Mouse (Mus musculus) cerebellum, adult 2 months (tissue): ENCODE results near the gene Msi2. TPM values are rescaled to one million over a fixed set of nuclear protein-coding genes. Genes with fewer than 3 reads are reported as not detected.

Experiments
- DNase-seq, 2 experiments: peaks; one replicate each; pipeline ENCODE4 v3.0.0; 2021
- H3K27ac ChIP-seq: fragments of 200-500 bp; 2 replicates; pipeline ENCODE4 v1.5.1; 2012; ENCODE audit warnings: low read length, control low read depth, inconsistent platforms; ENCODE audit not compliant: insufficient read depth
- H3K27me3 ChIP-seq: fragments of 200-500 bp; 2 replicates; pipeline ENCODE4 v1.6.1; 2012; ENCODE audit warnings: inconsistent platforms, mild to moderate bottlenecking, low read length, moderate library complexity; ENCODE audit not compliant: control insufficient read depth, insufficient read depth
- H3K4me1 ChIP-seq: fragments of 200-500 bp; 2 replicates; pipeline ENCODE4 v1.6.1; 2011; ENCODE audit warnings: low read length; ENCODE audit not compliant: control insufficient read depth, insufficient read depth
- H3K4me3 ChIP-seq: fragments of 200-500 bp; replicated peaks from 2 replicates; pipeline ENCODE3; 2011; ENCODE audit warnings: mild to moderate bottlenecking, low read depth, low read length, control low read depth; ENCODE audit not compliant: insufficient read depth
- CTCF ChIP-seq: fragments of 200-500 bp; IDR thresholded peaks from 2 replicates; pipeline ENCODE4 v1.5.1; 2011; ENCODE audit warnings: low read depth, mild to moderate bottlenecking, control low read depth, low read length, moderate library complexity, borderline replicate concordance; ENCODE audit not compliant: insufficient read depth
- POLR2A ChIP-seq: fragments of 200-500 bp; IDR thresholded peaks from 2 replicates; pipeline ENCODE4 v1.6.1; 2011; ENCODE audit warnings: low read length, control low read depth, borderline replicate concordance; ENCODE audit not compliant: insufficient read depth
- WGBS: fragments of 180-500 bp; shearing (Covaris S2); methylation state at CpG from one replicate; pipeline ENCODE4 v1.1.7; 2018; 5-methylcytosine and 5-hydroxymethylcytosine counted together
- polyA plus RNA-seq: library from polyadenylated mRNA; depleted of rRNA; stranded (reverse); fragments of >200 nt; gene quantifications from 2 replicates; pipeline ENCODE4 v1.2.3, GENCODE M21; 2012

The Msi2 gene
- polyA plus RNA-seq, 1 experiment, result 87.3 TPM

DNA sequence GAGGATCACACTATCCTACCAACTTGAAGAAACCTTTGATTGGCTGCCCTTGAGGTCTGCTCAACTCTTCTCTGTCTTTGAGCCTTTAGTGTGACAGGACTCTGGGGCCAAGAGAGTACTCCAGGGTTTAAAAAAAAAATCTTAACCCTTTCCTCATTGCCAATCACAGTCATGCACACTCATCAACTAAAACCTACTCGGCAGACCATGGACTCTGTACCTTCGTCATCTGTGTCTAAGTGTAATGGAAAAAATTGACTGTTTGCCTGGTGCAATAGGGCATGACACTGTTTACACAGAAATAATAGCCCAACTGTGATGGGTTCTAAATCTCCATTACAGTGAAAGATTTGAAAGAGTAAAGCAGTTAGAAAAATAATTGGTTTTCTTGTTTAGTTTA, 186.3 kb downstream of the Msi2 start:
- WGBS, result 82% methylated on average over 2 of the region's 2 CpGs
- Histone ChIP-seq H3K4me3 (no peak overlapping the region), H3K27me3 (no peaks in the 10 kb centered on the region), H3K27ac (no peak overlapping the region), H3K4me1 (peaks cover 6% of the 10 kb centered on the region; the same call in 1 of the 2 replicates)
- DNase-seq, result no peak
- no peak for TF ChIP-seq CTCF
- TF ChIP-seq POLR2A, result no peak

DNA sequence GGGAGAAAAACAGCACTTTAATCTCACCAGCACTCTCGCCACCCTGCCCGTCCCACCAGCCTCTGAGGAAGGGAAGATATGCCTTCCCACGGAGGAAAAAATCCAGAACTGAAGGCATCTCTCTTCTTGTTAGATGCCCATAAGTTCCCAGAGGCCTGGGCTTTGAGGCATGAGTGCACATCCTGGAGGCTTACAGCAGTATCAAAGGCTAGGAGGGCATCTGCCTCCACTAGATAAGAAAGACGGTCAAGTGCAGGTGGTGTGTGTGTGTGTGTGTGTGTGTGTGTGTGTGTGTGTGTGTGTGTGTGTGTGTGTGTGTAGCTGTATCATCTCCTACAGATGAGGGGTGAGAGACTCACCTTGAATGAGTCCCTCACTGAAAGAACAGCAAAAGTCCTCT, 188.3 kb downstream of the Msi2 start:
- TF ChIP-seq CTCF (no peak), POLR2A (no peak)
- DNase-seq, result no peak
- no peak overlapping the region for H3K27ac ChIP-seq
- H3K27me3 ChIP-seq, result no peaks in the 10 kb centered on the region
- 86% methylated on average over 4 of the region's 4 CpGs for WGBS
- H3K4me3 ChIP-seq, result no peak overlapping the region
- peaks cover 5% of the 10 kb centered on the region; the same call in 1 of the 2 replicates for H3K4me1 ChIP-seq

DNA sequence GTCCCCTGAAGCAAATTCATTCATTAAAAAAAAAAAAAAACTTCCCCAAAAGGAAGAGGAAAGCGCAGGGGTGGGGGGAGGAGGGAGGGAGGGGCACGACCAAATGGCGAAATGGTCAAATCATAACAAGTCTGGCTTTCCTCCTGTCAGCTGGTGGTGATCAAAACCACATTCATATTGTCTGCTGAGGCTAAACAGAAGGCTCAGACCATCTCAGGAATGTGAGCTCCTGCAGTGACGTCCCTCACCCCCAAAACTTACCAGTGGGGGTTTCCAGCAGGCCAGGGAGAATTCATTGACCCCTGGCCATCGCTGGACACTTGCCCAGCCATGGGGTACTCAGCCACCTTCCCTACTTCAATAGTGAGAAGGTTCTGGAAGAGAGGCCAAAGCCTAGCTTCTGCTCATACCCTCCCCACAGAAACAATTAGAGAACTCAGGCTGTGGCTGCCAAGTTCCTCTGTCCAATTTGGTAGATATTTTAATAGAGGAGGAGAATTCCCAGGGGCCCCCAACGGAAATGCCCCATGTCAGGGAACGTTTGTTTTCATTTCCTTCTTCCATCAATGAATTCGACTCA, 189.7 kb downstream of the Msi2 start:
- Histone ChIP-seq H3K4me3 (no peak overlapping the region), H3K27ac (no peak overlapping the region), H3K27me3 (no peaks in the 10 kb centered on the region), H3K4me1 (peaks cover 12% of the 10 kb centered on the region)
- TF ChIP-seq POLR2A, result no peak
- no peak for TF ChIP-seq CTCF
- no peak for DNase-seq
- 51% methylated on average over 8 of the region's 8 CpGs for WGBS

DNA sequence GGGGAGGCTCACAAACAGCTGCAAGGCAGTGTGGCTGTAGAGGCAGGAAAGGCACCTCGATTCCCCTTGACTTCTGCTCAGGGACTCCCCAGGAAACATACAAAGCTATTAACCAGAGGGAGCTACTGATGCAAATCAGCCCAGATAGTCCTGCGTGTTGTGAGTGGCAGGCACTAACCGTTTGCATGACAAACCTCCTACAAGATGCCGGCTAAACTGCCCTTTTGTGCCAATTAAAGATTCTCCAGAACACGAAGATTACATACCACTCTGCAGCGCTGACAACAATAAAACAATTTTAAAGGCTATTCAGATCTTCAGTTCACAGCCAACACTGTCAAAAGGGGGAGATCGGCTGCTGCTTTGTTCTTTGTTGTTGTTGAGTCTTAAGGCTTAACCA, 191.6 kb downstream of the Msi2 start:
- peaks cover 21% of the 10 kb centered on the region for H3K4me1 ChIP-seq
- H3K27me3 ChIP-seq, result no peaks in the 10 kb centered on the region
- TF ChIP-seq POLR2A, result no peak
- TF ChIP-seq CTCF, result no peak
- WGBS, result 60% methylated on average over 7 of the region's 7 CpGs
- DNase-seq, result no peak
- no peak overlapping the region for H3K27ac ChIP-seq
- no peak overlapping the region for H3K4me3 ChIP-seq

DNA sequence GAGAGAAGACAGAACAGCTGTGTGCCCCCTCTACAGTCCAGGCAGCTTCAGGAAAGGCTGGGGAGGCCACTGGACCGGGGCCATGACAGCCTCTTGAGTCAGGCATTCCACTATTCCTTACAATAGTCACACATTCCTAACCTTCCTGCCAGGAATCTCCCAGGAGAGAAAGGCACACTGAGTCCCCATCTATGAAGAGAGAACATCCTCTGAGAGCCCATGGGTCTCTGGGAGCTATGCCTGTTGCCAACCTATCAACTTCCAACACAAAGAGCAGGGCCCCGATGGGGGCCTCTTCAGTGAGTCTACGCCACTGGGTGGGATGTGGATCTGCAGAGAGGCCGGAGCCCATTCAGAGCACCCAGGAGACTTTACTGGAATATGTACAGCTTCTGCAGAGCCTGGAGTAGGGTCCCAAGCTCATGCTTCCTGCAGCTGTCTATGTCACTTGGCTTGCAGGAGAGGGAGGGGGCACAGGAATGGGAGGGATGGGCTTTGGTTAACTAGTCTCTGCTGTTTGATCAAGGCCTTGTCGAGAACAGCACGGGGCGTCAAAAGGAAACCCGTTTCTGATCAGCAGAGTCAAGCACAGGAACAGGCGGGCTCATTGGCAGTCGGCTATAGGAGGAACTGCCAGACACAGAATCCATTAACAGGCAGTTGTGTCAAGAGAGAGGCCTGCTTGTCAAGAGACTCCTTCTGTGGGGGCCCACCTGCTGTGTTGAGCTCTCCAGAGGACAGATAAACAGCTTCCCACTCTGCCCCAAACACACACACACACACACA, 193.3 kb downstream of the Msi2 start:
- Histone ChIP-seq H3K4me3 (no peak overlapping the region), H3K27me3 (no peaks in the 10 kb centered on the region), H3K4me1 (peaks cover 21% of the 10 kb centered on the region), H3K27ac (no peak overlapping the region)
- TF ChIP-seq POLR2A, result no peak
- TF ChIP-seq CTCF, result no peak
- DNase-seq, result no peak
- 56% methylated on average over 10 of the region's 10 CpGs for WGBS

DNA sequence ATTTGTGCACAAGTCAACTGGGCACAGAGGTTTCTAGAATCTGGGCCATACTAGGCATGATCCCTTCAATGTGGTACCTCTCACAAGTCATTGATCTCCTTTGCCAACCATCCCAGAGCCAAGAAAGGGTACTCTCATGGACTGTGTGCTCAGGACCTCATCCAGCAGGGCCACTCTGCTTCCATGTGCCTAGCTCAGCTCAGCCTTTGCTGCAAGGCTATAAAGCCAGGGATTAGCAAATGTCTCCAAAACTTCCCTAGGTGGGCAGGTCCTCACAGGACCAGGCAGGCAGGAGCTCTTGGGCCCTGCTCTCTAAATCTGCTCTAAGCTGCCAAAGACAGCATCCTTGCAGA, 193.9 kb downstream of the Msi2 start:
- Histone ChIP-seq H3K27me3 (no peaks in the 10 kb centered on the region), H3K27ac (peak overlapping the region; percentile 52), H3K4me1 (peaks cover 21% of the 10 kb centered on the region), H3K4me3 (no peak overlapping the region)
- no peak for TF ChIP-seq POLR2A
- no peak for TF ChIP-seq CTCF
- DNase-seq, result no peak

DNA sequence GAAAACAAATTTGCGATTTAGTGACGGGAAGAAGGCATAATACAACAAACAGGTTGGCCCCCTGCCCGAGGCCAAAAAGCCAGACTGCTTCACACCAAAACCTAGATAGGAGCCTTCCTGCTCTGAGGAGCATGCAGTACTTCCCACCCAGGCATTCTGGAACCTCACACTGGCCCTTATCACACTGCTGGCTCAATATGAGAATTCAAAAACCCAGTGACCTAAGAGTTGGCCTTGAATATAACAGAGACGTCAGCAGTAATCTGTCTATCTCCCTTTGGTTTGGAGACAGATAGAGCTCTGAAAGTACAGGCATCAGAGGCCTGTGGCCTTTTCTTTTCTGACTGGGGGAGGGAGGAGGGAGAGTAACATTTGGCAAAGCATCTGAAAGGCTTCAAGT, 194.4 kb downstream of the Msi2 start:
- DNase-seq, result no peak
- H3K4me1 ChIP-seq, result peaks cover 18% of the 10 kb centered on the region
- TF ChIP-seq CTCF, result no peak
- TF ChIP-seq POLR2A, result no peak
- H3K27me3 ChIP-seq, result no peaks in the 10 kb centered on the region
- no peak overlapping the region for H3K4me3 ChIP-seq
- WGBS, result 21% methylated on average over 4 of the region's 4 CpGs
- 0 out of 2 replicates have a peak overlapping the region, but pooled peaks have one; percentile 25 for H3K27ac ChIP-seq

DNA sequence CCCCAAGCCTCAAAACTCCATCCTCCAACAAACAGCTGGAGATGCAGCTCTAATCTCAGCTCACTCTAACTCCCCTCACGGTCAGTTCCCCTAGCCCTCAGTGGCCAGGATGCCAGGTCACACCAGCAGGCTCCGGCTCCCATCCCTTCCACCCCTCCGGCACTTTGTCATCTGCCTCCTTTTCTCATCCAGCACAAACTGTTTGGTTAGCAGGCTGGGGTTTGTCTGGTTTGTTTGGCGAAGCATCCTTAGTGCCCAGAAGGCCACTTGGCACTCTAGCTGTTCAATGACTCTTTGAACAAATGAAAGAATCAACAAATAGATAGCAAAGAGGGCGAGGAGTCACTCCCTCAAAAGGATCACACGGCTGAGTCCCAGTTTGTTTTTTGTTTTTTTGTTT, 194.8 kb downstream of the Msi2 start:
- TF ChIP-seq POLR2A, result no peak
- no peak for TF ChIP-seq CTCF
- Histone ChIP-seq H3K4me1 (peaks cover 18% of the 10 kb centered on the region), H3K27ac (peak overlapping the region; percentile 33; the same call in 1 of the 2 replicates), H3K27me3 (no peaks in the 10 kb centered on the region), H3K4me3 (no peak overlapping the region)
- peak; percentile 55 to 61 for DNase-seq
- 19% methylated on average over 6 of the region's 6 CpGs for WGBS
